Mouse (Mus musculus): ENCODE measurements around the gene Hspb9. TPM values are rescaled to one million over a fixed set of nuclear protein-coding genes. Genes with fewer than 3 reads are reported as not detected.
A peak's percentile ranks its signal among the peaks of the same experiment; 100 is the strongest.

Hspb9 gene
- polyA plus RNA-seq, 1 experiment from 2014 or later: not detected

DNA sequence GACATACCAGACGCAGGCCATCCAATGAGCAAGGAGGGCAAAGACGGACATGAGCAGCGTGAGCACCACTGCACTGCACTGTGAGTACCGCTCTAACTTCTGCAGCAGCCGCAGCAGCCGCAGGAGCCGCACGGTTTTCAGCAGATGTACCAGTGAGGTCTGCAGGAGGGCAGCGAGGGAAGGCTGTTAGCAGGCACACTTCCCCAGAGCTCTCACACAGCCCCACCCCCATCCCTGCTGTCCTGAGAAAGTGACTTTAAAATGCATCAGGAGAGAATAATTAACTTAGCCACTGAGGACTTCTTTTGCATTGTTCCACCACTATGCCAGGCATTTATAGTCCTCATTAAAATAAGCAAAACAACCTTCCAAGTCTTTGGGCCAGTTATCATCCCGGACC lies 38.6 kb downstream of the Hspb9 start:
- no peaks in the 10 kb centered on the region for H3K36me3 ChIP-seq (ENCODE audit: control insufficient read depth, insufficient read depth, low read length)
- no peak overlapping the region for H3K9ac ChIP-seq (ENCODE audit: low read depth, low read length)
- no peak overlapping the region for H3K27ac ChIP-seq (replicated peaks; ENCODE audit: low read depth, low read length)
- 36% methylated on average over 10 of the region's 10 CpGs for WGBS
- no peak overlapping the region for H3K4me3 ChIP-seq (ENCODE audit: low read depth, low read length)
- ATAC-seq (ENCODE audit: low read depth): no peak
- DNase-seq (ENCODE audit: low spot score): no peak
- H3K9me3 ChIP-seq (ENCODE audit: control insufficient read depth, low read length): no peaks in the 10 kb centered on the region
- H3K27me3 ChIP-seq (replicated peaks; ENCODE audit: control insufficient read depth, insufficient read depth, low read length): no peaks in the 10 kb centered on the region
- no peak overlapping the region for H3K4me2 ChIP-seq (ENCODE audit: low read depth, low read length)
- H3K4me1 ChIP-seq (ENCODE audit: control insufficient read depth, insufficient read depth, low read length): no peaks in the 10 kb centered on the region

DNA sequence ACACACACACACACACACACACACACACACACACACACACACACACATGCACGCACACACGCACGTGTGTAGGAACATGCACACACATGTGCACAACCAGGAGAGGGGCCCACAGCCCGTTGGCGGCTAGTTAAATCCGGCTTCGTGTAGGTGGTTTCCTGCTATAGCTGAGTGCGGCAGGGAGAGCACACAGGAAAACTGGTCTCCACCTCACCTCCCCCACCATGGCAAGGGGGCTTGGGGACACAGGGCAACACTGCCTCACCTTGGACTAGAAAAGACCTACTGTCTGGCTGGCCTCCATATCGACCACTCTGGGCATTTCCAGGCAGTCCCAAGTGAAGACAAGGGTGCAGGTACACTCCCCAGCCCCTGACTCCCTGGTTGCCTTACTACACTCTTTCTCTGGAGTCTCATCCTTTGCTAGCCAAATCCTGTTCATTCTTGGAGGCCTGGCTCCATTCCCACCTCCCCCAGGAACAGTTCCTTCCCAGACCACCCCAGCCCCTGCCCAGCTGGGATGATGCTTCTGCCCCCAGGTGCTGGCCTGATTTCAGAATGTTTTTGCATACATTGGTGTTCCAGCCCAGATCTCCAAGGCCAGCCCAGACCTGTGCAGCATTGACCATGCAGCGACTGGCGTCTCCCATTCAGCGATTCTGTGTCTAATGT lies 40.5 kb downstream of the Hspb9 start:
- Histone ChIP-seq H3K9ac (ENCODE audit: low read depth, low read length) (no peak overlapping the region), H3K4me2 (ENCODE audit: low read depth, low read length) (no peak overlapping the region), H3K9me3 (ENCODE audit: control insufficient read depth, low read length) (no peaks in the 10 kb centered on the region), H3K4me3 (ENCODE audit: low read depth, low read length) (no peak overlapping the region), H3K36me3 (ENCODE audit: control insufficient read depth, insufficient read depth, low read length) (no peaks in the 10 kb centered on the region), H3K27me3 (replicated peaks; ENCODE audit: control insufficient read depth, insufficient read depth, low read length) (peaks cover 8% of the 10 kb centered on the region), H3K27ac (replicated peaks; ENCODE audit: low read depth, low read length) (no peak overlapping the region), H3K4me1 (ENCODE audit: control insufficient read depth, insufficient read depth, low read length) (no peaks in the 10 kb centered on the region)
- 83% methylated on average over 8 of the region's 12 CpGs for WGBS
- ATAC-seq (ENCODE audit: low read depth) (no peak), DNase-seq (ENCODE audit: low spot score) (no peak)

DNA sequence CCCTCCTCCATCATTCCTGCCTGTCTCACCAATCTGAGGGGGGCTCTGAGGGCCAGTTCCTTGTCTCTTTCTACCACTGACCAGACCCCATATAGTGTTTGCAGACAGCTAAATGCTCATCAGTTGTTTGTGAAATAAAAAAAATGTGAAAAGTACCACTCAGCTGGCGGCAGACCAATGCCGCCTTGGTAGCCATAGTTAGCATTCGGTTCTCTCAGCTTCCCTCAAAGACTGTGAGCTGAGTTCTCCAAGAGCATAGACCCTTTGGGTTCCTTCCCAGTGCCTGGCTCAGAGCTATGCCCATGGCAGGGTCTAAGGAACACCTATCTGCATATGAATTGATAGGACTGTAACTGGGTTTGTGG lies 41.0 kb downstream of the Hspb9 start:
- WGBS: 91% methylated on average over 3 of the region's 3 CpGs

DNA sequence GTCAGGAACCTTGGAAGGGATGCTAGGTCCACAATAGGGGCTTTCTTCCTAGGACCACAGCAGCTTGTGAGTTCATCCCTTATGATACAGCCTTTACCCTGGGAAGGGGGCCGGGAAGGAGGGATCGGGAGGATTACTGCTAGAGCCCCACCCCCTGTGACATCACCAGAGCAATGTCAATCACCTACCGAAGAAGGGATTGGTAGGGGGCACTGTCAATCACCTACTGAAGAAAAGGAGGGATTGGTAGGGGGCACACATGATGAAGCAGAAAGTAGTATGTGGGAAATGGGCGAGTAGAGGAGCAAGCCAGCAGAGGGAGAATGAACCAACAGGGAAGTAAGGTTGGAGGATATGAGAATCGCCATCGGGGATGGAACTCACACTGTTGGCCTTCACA lies 42.8 kb downstream of the Hspb9 start:
- H3K4me3 ChIP-seq (ENCODE audit: low read depth, low read length): no peak overlapping the region
- no peak overlapping the region for H3K27ac ChIP-seq (replicated peaks; ENCODE audit: low read depth, low read length)
- H3K36me3 ChIP-seq (ENCODE audit: control insufficient read depth, insufficient read depth, low read length): no peaks in the 10 kb centered on the region
- no peak overlapping the region for H3K4me2 ChIP-seq (ENCODE audit: low read depth, low read length)
- peaks cover 30% of the 10 kb centered on the region for H3K27me3 ChIP-seq (replicated peaks; ENCODE audit: control insufficient read depth, insufficient read depth, low read length)
- DNase-seq (ENCODE audit: low spot score) (no peak), ATAC-seq (ENCODE audit: low read depth) (no peak)
- no peak overlapping the region for H3K9ac ChIP-seq (ENCODE audit: low read depth, low read length)
- no peaks in the 10 kb centered on the region for H3K9me3 ChIP-seq (ENCODE audit: control insufficient read depth, low read length)
- 77% methylated on average over 6 of the region's 6 CpGs for WGBS
- H3K4me1 ChIP-seq (ENCODE audit: control insufficient read depth, insufficient read depth, low read length): 0 out of 2 replicates have a peak, but pooled peaks cover 6% of the 10 kb centered on the region

More for the DNA sequence above, 41.0 kb downstream of the Hspb9 start:
- Histone ChIP-seq H3K27ac (replicated peaks; ENCODE audit: low read depth, low read length) (no peak overlapping the region), H3K27me3 (replicated peaks; ENCODE audit: control insufficient read depth, insufficient read depth, low read length) (peaks cover 13% of the 10 kb centered on the region), H3K9ac (ENCODE audit: low read depth, low read length) (no peak overlapping the region), H3K4me3 (ENCODE audit: low read depth, low read length) (no peak overlapping the region), H3K4me2 (ENCODE audit: low read depth, low read length) (no peak overlapping the region), H3K36me3 (ENCODE audit: control insufficient read depth, insufficient read depth, low read length) (no peaks in the 10 kb centered on the region), H3K9me3 (ENCODE audit: control insufficient read depth, low read length) (no peaks in the 10 kb centered on the region), H3K4me1 (ENCODE audit: control insufficient read depth, insufficient read depth, low read length) (0 out of 2 replicates have a peak, but pooled peaks cover 4% of the 10 kb centered on the region)
- no peak for ATAC-seq (ENCODE audit: low read depth)
- DNase-seq (ENCODE audit: low spot score): no peak

DNA sequence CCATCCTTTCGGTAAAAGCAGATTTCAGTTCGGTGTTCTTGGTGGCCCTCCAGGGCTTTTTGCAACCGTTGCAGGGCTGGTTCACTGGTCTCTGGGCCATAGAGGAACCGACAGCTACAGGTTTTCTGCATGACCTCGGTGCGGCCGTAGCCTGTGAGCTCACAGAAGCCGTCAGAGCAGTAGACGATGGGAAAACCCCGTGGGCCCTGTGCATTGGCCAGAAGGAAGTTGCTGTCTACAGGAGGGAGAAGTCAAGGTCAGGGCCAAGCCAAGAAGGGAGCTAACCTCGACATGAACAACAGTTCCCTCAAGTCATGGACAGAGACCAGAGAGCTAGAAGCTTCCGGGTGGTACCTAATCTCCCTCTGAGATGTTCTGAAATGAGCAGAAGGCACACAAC lies 43.9 kb downstream of the Hspb9 start:
- Histone ChIP-seq H3K27me3 (replicated peaks; ENCODE audit: control insufficient read depth, insufficient read depth, low read length) (peaks cover 39% of the 10 kb centered on the region), H3K9ac (ENCODE audit: low read depth, low read length) (no peak overlapping the region), H3K4me2 (ENCODE audit: low read depth, low read length) (no peak overlapping the region), H3K27ac (replicated peaks; ENCODE audit: low read depth, low read length) (no peak overlapping the region), H3K4me3 (ENCODE audit: low read depth, low read length) (no peak overlapping the region), H3K36me3 (ENCODE audit: control insufficient read depth, insufficient read depth, low read length) (no peaks in the 10 kb centered on the region), H3K9me3 (ENCODE audit: control insufficient read depth, low read length) (no peaks in the 10 kb centered on the region), H3K4me1 (ENCODE audit: control insufficient read depth, insufficient read depth, low read length) (0 out of 2 replicates have a peak, but pooled peaks cover 6% of the 10 kb centered on the region)
- ATAC-seq (ENCODE audit: low read depth) (no peak), DNase-seq (ENCODE audit: low spot score) (no peak)
- WGBS: 89% methylated on average over 12 of the region's 12 CpGs

DNA sequence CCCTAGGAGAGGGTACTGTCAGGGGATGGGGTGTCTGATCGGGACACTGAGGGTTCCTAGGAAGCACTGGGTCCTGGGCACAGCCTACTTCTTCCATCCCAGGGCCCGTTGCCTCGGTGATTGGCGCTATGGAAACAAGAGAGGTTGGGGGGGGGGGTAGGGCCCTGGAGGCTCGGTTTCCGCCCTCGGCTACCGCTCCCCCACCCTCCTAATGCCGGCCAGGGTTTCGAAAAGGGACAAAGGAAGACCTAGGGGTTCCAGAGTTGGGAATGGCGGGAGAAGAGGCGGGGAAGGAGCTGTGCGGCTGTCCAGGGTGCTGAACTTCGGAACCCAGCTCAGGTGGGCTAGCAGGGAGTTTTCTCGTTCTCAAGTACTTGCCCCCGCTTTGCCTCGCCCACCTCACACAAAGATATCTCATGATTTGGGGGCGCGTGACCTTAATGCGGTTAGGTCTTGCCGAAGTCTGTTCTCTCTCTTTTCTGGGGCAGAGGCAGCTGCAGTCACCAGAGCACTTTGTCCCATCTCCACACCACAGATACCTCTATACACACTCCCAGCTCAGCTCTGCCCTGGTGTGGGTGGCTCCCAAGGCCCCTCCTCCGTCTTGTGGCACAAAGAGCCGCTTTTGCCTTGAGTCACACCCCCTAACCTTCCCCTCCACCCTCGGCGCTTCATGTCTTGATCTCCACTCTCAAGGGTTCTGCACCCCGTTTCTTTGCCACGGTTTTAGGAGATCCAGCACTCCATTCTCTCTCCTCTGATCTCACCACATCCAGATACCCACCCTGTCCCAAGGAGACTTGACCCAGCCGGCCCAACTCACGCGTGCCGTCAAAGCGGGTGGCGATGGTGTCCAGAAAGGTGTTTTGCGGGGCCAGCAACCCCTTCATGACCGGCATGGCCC lies 45.3 kb downstream of the Hspb9 start:
- Histone ChIP-seq H3K4me1 (ENCODE audit: control insufficient read depth, insufficient read depth, low read length) (0 out of 2 replicates have a peak, but pooled peaks cover 6% of the 10 kb centered on the region), H3K27ac (replicated peaks; ENCODE audit: low read depth, low read length) (no peak overlapping the region), H3K4me2 (ENCODE audit: low read depth, low read length) (peak overlapping the region; percentile 53), H3K36me3 (ENCODE audit: control insufficient read depth, insufficient read depth, low read length) (no peaks in the 10 kb centered on the region), H3K9me3 (ENCODE audit: control insufficient read depth, low read length) (no peaks in the 10 kb centered on the region), H3K27me3 (replicated peaks; ENCODE audit: control insufficient read depth, insufficient read depth, low read length) (peaks cover 43% of the 10 kb centered on the region), H3K4me3 (ENCODE audit: low read depth, low read length) (peak overlapping the region; percentile 33), H3K9ac (ENCODE audit: low read depth, low read length) (no peak overlapping the region)
- under 1% methylated on average over 30 of the region's 35 CpGs for WGBS
- ATAC-seq (ENCODE audit: low read depth) (peak; percentile 58), DNase-seq (ENCODE audit: low spot score) (peak; percentile 65)

DNA sequence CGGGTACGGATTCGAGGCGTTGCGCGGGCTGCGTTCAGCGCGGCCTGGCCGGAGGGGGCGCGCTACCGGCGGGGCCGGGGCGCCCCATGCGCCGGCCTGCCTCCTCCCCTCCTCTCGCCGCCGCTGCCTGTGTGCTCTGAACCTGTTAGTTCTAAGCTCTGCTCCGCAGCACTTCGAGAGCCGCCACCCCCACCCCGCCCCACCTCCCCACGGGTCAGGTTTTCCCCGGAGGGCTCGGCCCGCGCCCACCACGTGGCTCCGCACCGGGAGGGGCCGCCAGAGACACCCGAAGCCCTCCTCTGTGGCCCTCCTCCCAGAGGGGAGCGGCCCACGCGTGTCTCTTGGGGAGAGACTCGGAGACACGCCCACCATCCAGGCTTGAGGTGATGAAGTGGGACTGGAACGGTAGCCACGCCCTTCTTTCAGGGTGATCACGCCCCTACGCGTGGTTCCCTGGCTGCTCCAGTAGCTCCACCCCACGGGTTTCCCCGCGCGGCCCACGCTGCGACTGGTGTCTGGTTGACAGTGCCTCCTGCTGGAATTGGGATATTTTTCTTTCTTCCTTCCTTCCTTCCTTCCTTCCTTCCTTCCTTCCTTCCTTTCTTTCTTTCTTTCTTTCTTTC lies 46.1 kb downstream of the Hspb9 start, which contains the start of gene Kcnh4:
Kcnh4 (minus strand) TSS at position 332 of the 623 bp plus-strand sequence.
- Histone ChIP-seq H3K27me3 (replicated peaks; ENCODE audit: control insufficient read depth, insufficient read depth, low read length) (peaks cover 43% of the 10 kb centered on the region), H3K9me3 (ENCODE audit: control insufficient read depth, low read length) (no peaks in the 10 kb centered on the region), H3K4me2 (ENCODE audit: low read depth, low read length) (peak within 1 kb of the TSS; percentile 53), H3K27ac (replicated peaks; ENCODE audit: low read depth, low read length) (no peak within 1 kb of the TSS), H3K4me3 (ENCODE audit: low read depth, low read length) (peak within 1 kb of the TSS; percentile 33), H3K4me1 (ENCODE audit: control insufficient read depth, insufficient read depth, low read length) (0 out of 2 replicates have a peak, but pooled peaks cover 6% of the 10 kb centered on the region), H3K36me3 (ENCODE audit: control insufficient read depth, insufficient read depth, low read length) (no peaks in the 10 kb centered on the region), H3K9ac (ENCODE audit: low read depth, low read length) (no peak within 1 kb of the TSS)
- ATAC-seq (ENCODE audit: low read depth): peak; percentile 56
- under 1% methylated on average over 17 of the region's 51 CpGs for WGBS
- peak; percentile 71 for DNase-seq (ENCODE audit: low spot score)

DNA sequence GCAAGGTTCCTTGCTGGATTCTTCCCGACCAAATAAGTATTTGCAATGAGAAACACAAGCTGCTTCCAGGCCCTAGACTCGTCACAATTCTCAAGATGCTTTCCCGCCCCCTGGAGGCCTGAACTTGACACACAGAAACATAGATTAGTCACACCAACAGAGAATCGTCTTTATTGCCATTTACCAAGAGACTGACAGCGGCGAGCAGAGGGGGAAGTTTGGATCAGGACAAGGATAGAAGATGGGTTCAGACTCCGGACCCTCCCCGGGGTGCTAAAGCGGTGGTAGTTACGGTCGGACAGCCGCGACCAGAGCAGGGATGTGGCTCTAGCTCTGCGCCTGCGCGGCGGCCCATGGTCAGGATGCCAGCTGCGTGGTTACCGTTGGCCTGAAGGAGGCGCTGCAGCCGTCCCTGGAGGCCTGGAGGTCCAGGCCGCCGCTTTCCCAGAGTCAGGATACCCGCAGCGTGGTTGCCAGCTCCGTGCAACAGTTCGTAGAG lies 47.9 kb downstream of the Hspb9 start:
- H3K27me3 ChIP-seq (replicated peaks; ENCODE audit: control insufficient read depth, insufficient read depth, low read length): peaks cover 43% of the 10 kb centered on the region

More for the DNA sequence above, 47.9 kb downstream of the Hspb9 start:
- Histone ChIP-seq H3K4me2 (ENCODE audit: low read depth, low read length) (peak overlapping the region; percentile 59), H3K4me3 (ENCODE audit: low read depth, low read length) (peak overlapping the region; percentile 32), H3K27ac (replicated peaks; ENCODE audit: low read depth, low read length) (no peak overlapping the region), H3K4me1 (ENCODE audit: control insufficient read depth, insufficient read depth, low read length) (0 out of 2 replicates have a peak, but pooled peaks cover 6% of the 10 kb centered on the region), H3K9me3 (ENCODE audit: control insufficient read depth, low read length) (no peaks in the 10 kb centered on the region), H3K9ac (ENCODE audit: low read depth, low read length) (peak overlapping the region; percentile 41), H3K36me3 (ENCODE audit: control insufficient read depth, insufficient read depth, low read length) (no peaks in the 10 kb centered on the region)
- under 1% methylated on average over 25 of the region's 27 CpGs for WGBS
- peak; percentile 70 for DNase-seq (ENCODE audit: low spot score)
- peak; percentile 50; the same call in 1 of the 2 replicates for ATAC-seq (ENCODE audit: low read depth)
